Mouse (Mus musculus): ENCODE measurements at regions not wholly inside any gene's neighbourhood (a gene's known extent, or its start where the extent isn't known, plus 50 kb on each side); places are given as distances from the start of the nearest gene placed in this dataset.

GRCm38 (mm10) chr6:82860485-82860884 is 79.1 kb downstream of the Sema4f start:
- no peak overlapping the region for H3K9ac ChIP-seq (ENCODE audit: low read depth, low read length)
- no peaks in the 10 kb centered on the region for H3K27me3 ChIP-seq (ENCODE audit: control insufficient read depth, insufficient read depth, low read length)
- H3K27ac ChIP-seq (ENCODE audit: low read depth, low read length): no peak overlapping the region
- DNase-seq (ENCODE audit: low spot score) (no peak), ATAC-seq (ENCODE audit: low FRiP score) (no peak)
- H3K4me1 ChIP-seq (replicated peaks; ENCODE audit: control insufficient read depth, insufficient read depth, low read length): peaks cover 2% of the 10 kb centered on the region; the same call in 1 of the 2 replicates
- WGBS: 69% methylated on average over 6 of the region's 6 CpGs
- H3K9me3 ChIP-seq (ENCODE audit: control insufficient read depth, low read length): no peaks in the 10 kb centered on the region
- no peak overlapping the region for H3K4me3 ChIP-seq (ENCODE audit: low read depth, low read length)
- no peaks in the 10 kb centered on the region for H3K36me3 ChIP-seq (ENCODE audit: control insufficient read depth, insufficient read depth, low read length)
- H3K4me2 ChIP-seq (replicated peaks; ENCODE audit: low read depth, low read length): no peak overlapping the region

- DNase-seq (ENCODE audit: low spot score): no peak
- H3K4me3 ChIP-seq (ENCODE audit: low read depth, low read length): no peak overlapping the region
- H3K9me3 ChIP-seq (ENCODE audit: control insufficient read depth, low read length): no peaks in the 10 kb centered on the region
- no peak for ATAC-seq (ENCODE audit: low FRiP score)
- 89% methylated on average over 9 of the region's 9 CpGs for WGBS
- H3K36me3 ChIP-seq (ENCODE audit: control insufficient read depth, insufficient read depth, low read length): no peaks in the 10 kb centered on the region
- H3K27me3 ChIP-seq (ENCODE audit: control insufficient read depth, insufficient read depth, low read length): no peaks in the 10 kb centered on the region
- no peak overlapping the region for H3K27ac ChIP-seq (ENCODE audit: low read depth, low read length)
- no peaks in the 10 kb centered on the region for H3K4me1 ChIP-seq (replicated peaks; ENCODE audit: control insufficient read depth, insufficient read depth, low read length)
- H3K9ac ChIP-seq (ENCODE audit: low read depth, low read length): no peak overlapping the region
- H3K4me2 ChIP-seq (replicated peaks; ENCODE audit: low read depth, low read length): no peak overlapping the region
Observed at GRCm38 (mm10) chr6:82856218-82856617, 82.0 kb upstream of the Hk2 start.

- ATAC-seq (ENCODE audit: low FRiP score) (no peak), DNase-seq (ENCODE audit: low spot score) (no peak)
- H3K9me3 ChIP-seq (ENCODE audit: control insufficient read depth, low read length): no peaks in the 10 kb centered on the region
- H3K27me3 ChIP-seq (ENCODE audit: control insufficient read depth, insufficient read depth, low read length): no peaks in the 10 kb centered on the region
- no peak overlapping the region for H3K27ac ChIP-seq (ENCODE audit: low read depth, low read length)
- H3K9ac ChIP-seq (ENCODE audit: low read depth, low read length): no peak overlapping the region
- H3K36me3 ChIP-seq (ENCODE audit: control insufficient read depth, insufficient read depth, low read length): no peaks in the 10 kb centered on the region
- 71% methylated on average over 7 of the region's 7 CpGs for WGBS
- H3K4me2 ChIP-seq (replicated peaks; ENCODE audit: low read depth, low read length): no peak overlapping the region
- H3K4me3 ChIP-seq (ENCODE audit: low read depth, low read length): no peak overlapping the region
- no peaks in the 10 kb centered on the region for H3K4me1 ChIP-seq (replicated peaks; ENCODE audit: control insufficient read depth, insufficient read depth, low read length)
Observed at GRCm38 (mm10) chr6:82855401-82855800, 81.1 kb upstream of the Hk2 start.

- ATAC-seq (ENCODE audit: low FRiP score): no peak
- Histone ChIP-seq H3K27ac (ENCODE audit: low read depth, low read length) (no peak overlapping the region), H3K4me3 (ENCODE audit: low read depth, low read length) (no peak overlapping the region), H3K27me3 (ENCODE audit: control insufficient read depth, insufficient read depth, low read length) (no peaks in the 10 kb centered on the region), H3K9me3 (ENCODE audit: control insufficient read depth, low read length) (no peaks in the 10 kb centered on the region), H3K4me1 (replicated peaks; ENCODE audit: control insufficient read depth, insufficient read depth, low read length) (no peaks in the 10 kb centered on the region), H3K4me2 (replicated peaks; ENCODE audit: low read depth, low read length) (no peak overlapping the region), H3K36me3 (ENCODE audit: control insufficient read depth, insufficient read depth, low read length) (no peaks in the 10 kb centered on the region), H3K9ac (ENCODE audit: low read depth, low read length) (no peak overlapping the region)
- no peak for DNase-seq (ENCODE audit: low spot score)
Observed at GRCm38 (mm10) chr6:82854780-82855179, 80.5 kb upstream of the Hk2 start.

DNA sequence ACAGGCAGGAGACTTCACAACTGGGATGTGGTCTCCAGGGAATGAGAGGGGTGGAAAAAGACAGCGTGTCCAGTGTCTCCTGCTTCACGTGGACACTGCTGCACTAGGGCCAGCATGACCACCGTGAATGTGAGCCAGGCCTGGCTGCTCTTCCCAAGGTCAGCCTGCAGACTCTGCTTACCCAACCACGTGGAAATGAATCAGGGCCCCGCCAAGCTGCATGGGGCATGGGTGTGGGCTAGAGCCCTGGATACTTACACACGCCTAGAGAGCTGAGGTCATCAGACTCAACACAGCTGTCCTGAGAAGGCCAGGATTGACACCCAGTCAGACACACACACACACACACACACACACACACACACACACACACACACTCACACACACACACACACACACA is 80.1 kb upstream of the Hk2 start:
- ATAC-seq (ENCODE audit: low FRiP score): no peak
- H3K4me1 ChIP-seq (replicated peaks; ENCODE audit: control insufficient read depth, insufficient read depth, low read length): no peaks in the 10 kb centered on the region
- no peak overlapping the region for H3K4me2 ChIP-seq (replicated peaks; ENCODE audit: low read depth, low read length)
- DNase-seq (ENCODE audit: low spot score): no peak
- H3K27me3 ChIP-seq (ENCODE audit: control insufficient read depth, insufficient read depth, low read length): no peaks in the 10 kb centered on the region
- WGBS: 77% methylated on average over 6 of the region's 6 CpGs
- no peak overlapping the region for H3K9ac ChIP-seq (ENCODE audit: low read depth, low read length)
- H3K27ac ChIP-seq (ENCODE audit: low read depth, low read length): no peak overlapping the region
- no peaks in the 10 kb centered on the region for H3K9me3 ChIP-seq (ENCODE audit: control insufficient read depth, low read length)
- no peak overlapping the region for H3K4me3 ChIP-seq (ENCODE audit: low read depth, low read length)
- H3K36me3 ChIP-seq (ENCODE audit: control insufficient read depth, insufficient read depth, low read length): no peaks in the 10 kb centered on the region

GRCm38 (mm10) chr6:82853076-82853475 is 78.8 kb upstream of the Hk2 start:
- WGBS: 88% methylated on average over 5 of the region's 5 CpGs
- H3K9me3 ChIP-seq (ENCODE audit: control insufficient read depth, low read length): no peaks in the 10 kb centered on the region
- ATAC-seq (ENCODE audit: low FRiP score): no peak

DNA sequence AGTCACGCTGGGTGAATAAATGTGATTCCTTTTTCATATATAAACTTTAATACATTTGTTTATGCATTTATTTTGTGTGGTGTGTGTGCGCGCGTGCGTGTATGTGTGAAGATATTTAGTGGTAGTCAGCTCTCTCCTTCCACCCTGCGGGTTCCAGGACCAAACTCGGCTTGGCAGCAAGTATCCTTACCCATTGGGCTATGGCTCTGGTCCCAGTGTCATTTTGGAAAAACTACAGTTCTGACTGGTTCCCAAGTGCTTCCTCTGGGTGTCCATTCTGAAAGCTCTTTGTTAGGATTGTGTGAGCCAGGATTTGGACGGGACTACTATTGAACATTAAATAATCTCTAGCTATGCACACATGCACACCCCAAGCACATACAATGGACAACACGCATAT is 76.3 kb upstream of the Hk2 start:
- DNase-seq (ENCODE audit: low spot score) (no peak), ATAC-seq (ENCODE audit: low FRiP score) (no peak)
- Histone ChIP-seq H3K36me3 (ENCODE audit: control insufficient read depth, insufficient read depth, low read length) (no peaks in the 10 kb centered on the region), H3K9me3 (ENCODE audit: control insufficient read depth, low read length) (no peaks in the 10 kb centered on the region), H3K4me1 (replicated peaks; ENCODE audit: control insufficient read depth, insufficient read depth, low read length) (no peaks in the 10 kb centered on the region), H3K4me2 (replicated peaks; ENCODE audit: low read depth, low read length) (no peak overlapping the region), H3K27ac (ENCODE audit: low read depth, low read length) (no peak overlapping the region), H3K27me3 (ENCODE audit: control insufficient read depth, insufficient read depth, low read length) (no peaks in the 10 kb centered on the region), H3K4me3 (ENCODE audit: low read depth, low read length) (no peak overlapping the region), H3K9ac (ENCODE audit: low read depth, low read length) (no peak overlapping the region)
- 93% methylated on average over 9 of the region's 9 CpGs for WGBS

More at GRCm38 (mm10) chr6:82853076-82853475, 78.8 kb upstream of the Hk2 start:
- no peak overlapping the region for H3K9ac ChIP-seq (ENCODE audit: low read depth, low read length)
- H3K4me3 ChIP-seq (ENCODE audit: low read depth, low read length): no peak overlapping the region
- no peak overlapping the region for H3K4me2 ChIP-seq (replicated peaks; ENCODE audit: low read depth, low read length)
- no peaks in the 10 kb centered on the region for H3K36me3 ChIP-seq (ENCODE audit: control insufficient read depth, insufficient read depth, low read length)
- H3K27me3 ChIP-seq (ENCODE audit: control insufficient read depth, insufficient read depth, low read length): no peaks in the 10 kb centered on the region
- DNase-seq (ENCODE audit: low spot score): no peak
- no peak overlapping the region for H3K27ac ChIP-seq (ENCODE audit: low read depth, low read length)
- no peaks in the 10 kb centered on the region for H3K4me1 ChIP-seq (replicated peaks; ENCODE audit: control insufficient read depth, insufficient read depth, low read length)

GRCm38 (mm10) chr6:82847598-82847997 is 73.3 kb upstream of the Hk2 start:
- 68% methylated on average over 2 of the region's 2 CpGs for WGBS

DNA sequence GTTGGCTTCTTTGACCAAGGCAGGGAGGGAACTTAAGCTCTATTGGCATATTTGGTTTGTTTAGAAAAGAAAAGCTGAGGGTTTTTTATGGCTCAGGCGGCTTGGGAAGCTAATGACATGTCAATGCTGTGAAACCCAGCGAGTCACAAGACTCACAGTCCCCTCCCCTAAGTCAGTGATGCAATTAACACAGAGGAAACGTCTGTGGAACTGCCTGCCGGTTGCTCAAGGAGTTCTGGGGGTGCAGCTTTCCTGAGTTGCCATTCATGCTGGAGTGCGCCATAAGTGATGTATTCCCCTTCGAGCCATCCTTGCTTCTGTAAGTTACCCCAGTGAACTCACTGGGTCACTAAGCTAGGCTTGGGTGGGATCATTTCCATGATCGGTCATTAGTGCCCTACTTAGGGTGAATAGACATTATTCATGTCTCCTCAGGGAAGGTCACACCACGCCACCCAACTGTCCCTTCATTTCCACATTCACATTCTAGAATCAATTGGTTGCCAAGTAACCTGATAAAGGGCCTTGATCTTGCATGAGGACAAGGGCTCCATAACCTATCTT is 72.4 kb upstream of the Hk2 start:
- Histone ChIP-seq H3K9me3 (ENCODE audit: control insufficient read depth, low read length) (no peaks in the 10 kb centered on the region), H3K27ac (ENCODE audit: low read depth, low read length) (no peak overlapping the region), H3K9ac (ENCODE audit: low read depth, low read length) (no peak overlapping the region), H3K4me2 (replicated peaks; ENCODE audit: low read depth, low read length) (no peak overlapping the region), H3K4me1 (replicated peaks; ENCODE audit: control insufficient read depth, insufficient read depth, low read length) (no peaks in the 10 kb centered on the region), H3K36me3 (ENCODE audit: control insufficient read depth, insufficient read depth, low read length) (no peaks in the 10 kb centered on the region), H3K27me3 (ENCODE audit: control insufficient read depth, insufficient read depth, low read length) (no peaks in the 10 kb centered on the region), H3K4me3 (ENCODE audit: low read depth, low read length) (no peak overlapping the region)
- ATAC-seq (ENCODE audit: low FRiP score) (no peak), DNase-seq (ENCODE audit: low spot score) (no peak)
- WGBS: 70% methylated on average over 8 of the region's 8 CpGs

More at GRCm38 (mm10) chr6:82847598-82847997, 73.3 kb upstream of the Hk2 start:
- ATAC-seq (ENCODE audit: low FRiP score) (no peak), DNase-seq (ENCODE audit: low spot score) (no peak)
- Histone ChIP-seq H3K9ac (ENCODE audit: low read depth, low read length) (no peak overlapping the region), H3K9me3 (ENCODE audit: control insufficient read depth, low read length) (no peaks in the 10 kb centered on the region), H3K4me1 (replicated peaks; ENCODE audit: control insufficient read depth, insufficient read depth, low read length) (no peaks in the 10 kb centered on the region), H3K27ac (ENCODE audit: low read depth, low read length) (no peak overlapping the region), H3K4me3 (ENCODE audit: low read depth, low read length) (no peak overlapping the region), H3K4me2 (replicated peaks; ENCODE audit: low read depth, low read length) (no peak overlapping the region), H3K27me3 (ENCODE audit: control insufficient read depth, insufficient read depth, low read length) (no peaks in the 10 kb centered on the region), H3K36me3 (ENCODE audit: control insufficient read depth, insufficient read depth, low read length) (no peaks in the 10 kb centered on the region)
